Mouse (Mus musculus): ENCODE results near the gene Hrh1.

Gene Hrh1

GRCm38 (mm10) chr6:114397691-114398217 lies at the start of gene Hrh1:
Gene Hrh1, plus strand, starts transcription at chr6:114397936.
- no peak for DNase-seq (ENCODE audit: low spot score in 2 of 2)

GRCm38 (mm10) chr6:114354635-114355034 lies 43.1 kb upstream of the Hrh1 start:
- no peak for DNase-seq (ENCODE audit: low spot score in 2 of 2)

- DNase-seq (ENCODE audit: low spot score in 2 of 2), result no peak
Measured at GRCm38 (mm10) chr6:114358171-114358570, 39.6 kb upstream of the Hrh1 start.

GRCm38 (mm10) chr6:114362355-114362754 lies 35.4 kb upstream of the Hrh1 start:
- no peak for DNase-seq (ENCODE audit: low spot score in 2 of 2)

GRCm38 (mm10) chr6:114363740-114364139 lies 34.0 kb upstream of the Hrh1 start:
- DNase-seq (ENCODE audit: low spot score in 2 of 2), result no peak

- no peak for DNase-seq (ENCODE audit: low spot score in 2 of 2)
Measured at GRCm38 (mm10) chr6:114364734-114365133, 33.0 kb upstream of the Hrh1 start.

- DNase-seq (ENCODE audit: low spot score in 2 of 2), result no peak
Measured at GRCm38 (mm10) chr6:114366191-114366590, 31.5 kb upstream of the Hrh1 start.

- no peak for DNase-seq (ENCODE audit: low spot score in 2 of 2)
Measured at GRCm38 (mm10) chr6:114367681-114368080, 30.1 kb upstream of the Hrh1 start.

- no peak for DNase-seq (ENCODE audit: low spot score in 2 of 2)
Measured at GRCm38 (mm10) chr6:114368196-114368595, 29.5 kb upstream of the Hrh1 start.

- no peak for DNase-seq (ENCODE audit: low spot score in 2 of 2)
Measured at GRCm38 (mm10) chr6:114372741-114373140, 25.0 kb upstream of the Hrh1 start.

GRCm38 (mm10) chr6:114380872-114381271 lies 16.9 kb upstream of the Hrh1 start:
- DNase-seq (ENCODE audit: low spot score in 2 of 2), result no peak

GRCm38 (mm10) chr6:114387320-114387719 lies 10.4 kb upstream of the Hrh1 start:
- DNase-seq (ENCODE audit: low spot score in 2 of 2), result no peak

GRCm38 (mm10) chr6:114387855-114388254 lies 9.9 kb upstream of the Hrh1 start:
- DNase-seq (ENCODE audit: low spot score in 2 of 2), result no peak

GRCm38 (mm10) chr6:114390129-114390528 lies 7.6 kb upstream of the Hrh1 start:
- no peak for DNase-seq (ENCODE audit: low spot score in 2 of 2)

- no peak for DNase-seq (ENCODE audit: low spot score in 2 of 2)
Measured at GRCm38 (mm10) chr6:114394982-114395381, 2.8 kb upstream of the Hrh1 start.

- no peak for DNase-seq (ENCODE audit: low spot score in 2 of 2)
Measured at GRCm38 (mm10) chr6:114396605-114397004, 1.1 kb upstream of the Hrh1 start.

- DNase-seq (ENCODE audit: low spot score in 2 of 2), result no peak
Measured at GRCm38 (mm10) chr6:114397280-114397679, 456 bp upstream of the Hrh1 start.

- DNase-seq (ENCODE audit: low spot score in 2 of 2), result no peak
Measured at GRCm38 (mm10) chr6:114398626-114399025, 890 bp downstream of the Hrh1 start.

GRCm38 (mm10) chr6:114400387-114400786 lies 2.7 kb downstream of the Hrh1 start:
- DNase-seq (ENCODE audit: low spot score in 2 of 2), result no peak

- DNase-seq (ENCODE audit: low spot score in 2 of 2), result no peak
Measured at GRCm38 (mm10) chr6:114400841-114401240, 3.1 kb downstream of the Hrh1 start.

- DNase-seq (ENCODE audit: low spot score in 2 of 2), result no peak
Measured at GRCm38 (mm10) chr6:114402161-114402560, 4.4 kb downstream of the Hrh1 start.

GRCm38 (mm10) chr6:114403632-114404031 lies 5.9 kb downstream of the Hrh1 start:
- DNase-seq (ENCODE audit: low spot score in 2 of 2), result no peak

- no peak for DNase-seq (ENCODE audit: low spot score in 2 of 2)
Measured at GRCm38 (mm10) chr6:114404128-114404527, 6.4 kb downstream of the Hrh1 start.

GRCm38 (mm10) chr6:114404774-114405468 lies 7.2 kb downstream of the Hrh1 start:
- DNase-seq (ENCODE audit: low spot score in 2 of 2), result no peak

Measured in spleen, postnatal 4 days (tissue).